ENCODE assay signal across 21 mouse cellular contexts in genomic region chr14:12541733-12542132, GRCm38 (mm10).
DNase-seq lines count a peak whose midpoint lies in the region; ATAC-seq and TF ChIP-seq lines count a peak whose summit lies in the region.
"Had no signal": no experiment of that assay in that cellular context is flagged by ENCODE, and none has a peak within 500 bp of the region (broad histone marks: within the 10 kb centered on the region; RNA-seq: fewer than 3 reads in every experiment).

No protein-coding gene starts in this region.

- peak; percentile 36; the same call in 1 of the 2 replicates for ATAC-seq in forebrain, embryonic 12.5 days (ENCODE audit: low FRiP score)
- no peak; the same call in 1 of the 2 replicates for ATAC-seq in forebrain, embryonic 13.5 days
- 0 out of 2 replicates have a peak, but pooled peaks have one; percentile 59 for ATAC-seq in hindbrain, postnatal 0 days
- no peak for ATAC-seq in hindbrain, embryonic 13.5 days (ENCODE audit: low FRiP score)

- H3K9ac ChIP-seq in forebrain, embryonic 12.5 days = no peak overlapping the region
- no peak overlapping the region for H3K9ac ChIP-seq in forebrain, embryonic 13.5 days
- H3K9ac ChIP-seq in hindbrain, postnatal 0 days (replicated peaks; ENCODE audit: low read length) = no peak overlapping the region
- H3K9ac ChIP-seq in hindbrain, embryonic 13.5 days = no peak overlapping the region
- H3K9ac ChIP-seq: limb, embryonic 15.5 days; liver, embryonic 14.5 days; lung, embryonic 15.5 days had no signal

- H3K4me1 ChIP-seq in forebrain, embryonic 12.5 days = 0 out of 2 replicates have a peak, but pooled peaks cover 3% of the 10 kb centered on the region
- H3K4me1 ChIP-seq in forebrain, embryonic 13.5 days = no peaks in the 10 kb centered on the region
- H3K4me1 ChIP-seq in hindbrain, postnatal 0 days (ENCODE audit: insufficient read depth, low read length) = no peaks in the 10 kb centered on the region
- no peaks in the 10 kb centered on the region for H3K4me1 ChIP-seq in hindbrain, embryonic 13.5 days (replicated peaks)
- H3K4me1 ChIP-seq: limb, embryonic 15.5 days; lung, embryonic 15.5 days had no signal

- 42% methylated on average over 2 of the region's 2 CpGs for WGBS in forebrain, embryonic 12.5 days
- WGBS in forebrain, embryonic 13.5 days = 46% methylated on average over 2 of the region's 2 CpGs
- 41% methylated on average over 2 of the region's 2 CpGs for WGBS in hindbrain, postnatal 0 days
- 43% methylated on average over 2 of the region's 2 CpGs for WGBS in hindbrain, embryonic 13.5 days

- no peak overlapping the region for H3K27ac ChIP-seq in forebrain, embryonic 12.5 days
- H3K27ac ChIP-seq in forebrain, embryonic 13.5 days = no peak overlapping the region
- no peak overlapping the region for H3K27ac ChIP-seq in hindbrain, postnatal 0 days
- H3K27ac ChIP-seq in hindbrain, embryonic 13.5 days = no peak overlapping the region
- H3K27ac ChIP-seq: limb, embryonic 15.5 days; liver, embryonic 14.5 days; lung, embryonic 15.5 days had no signal

- H3K4me3 ChIP-seq in forebrain, embryonic 12.5 days (replicated peaks) = no peak overlapping the region
- H3K4me3 ChIP-seq in forebrain, embryonic 13.5 days = no peak overlapping the region
- H3K4me3 ChIP-seq in hindbrain, postnatal 0 days (ENCODE audit: low read length) = no peak overlapping the region
- H3K4me3 ChIP-seq in hindbrain, embryonic 13.5 days = no peak overlapping the region
- H3K4me3 ChIP-seq: limb, embryonic 15.5 days; lung, embryonic 15.5 days; myocyte had no signal

- no peaks in the 10 kb centered on the region for H3K9me3 ChIP-seq in forebrain, embryonic 12.5 days
- H3K9me3 ChIP-seq in forebrain, embryonic 13.5 days (replicated peaks) = no peaks in the 10 kb centered on the region
- H3K9me3 ChIP-seq in hindbrain, postnatal 0 days (ENCODE audit: low read length) = no peaks in the 10 kb centered on the region
- no peaks in the 10 kb centered on the region for H3K9me3 ChIP-seq in hindbrain, embryonic 13.5 days
- H3K9me3 ChIP-seq: limb, embryonic 15.5 days; lung, embryonic 15.5 days had no signal

- TF ChIP-seq CTCF in hindbrain, postnatal 0 days (IDR thresholded peaks at IDR 0.05; ENCODE audit: low read depth) = no peak

- peaks cover 5% of the 10 kb centered on the region for H3K36me3 ChIP-seq in forebrain, embryonic 12.5 days (replicated peaks)
- peaks cover 26% of the 10 kb centered on the region for H3K36me3 ChIP-seq in forebrain, embryonic 13.5 days (ENCODE audit: poor library complexity, severe bottlenecking)
- peaks cover 9% of the 10 kb centered on the region; the same call in 1 of the 2 replicates for H3K36me3 ChIP-seq in hindbrain, postnatal 0 days (ENCODE audit: insufficient read depth, low read length)
- H3K36me3 ChIP-seq in hindbrain, embryonic 13.5 days = peaks cover 35% of the 10 kb centered on the region
- H3K36me3 ChIP-seq: limb, embryonic 15.5 days; lung, embryonic 15.5 days had no signal

- H3K4me2 ChIP-seq in forebrain, embryonic 12.5 days = no peak overlapping the region
- H3K4me2 ChIP-seq in forebrain, embryonic 13.5 days = no peak overlapping the region
- no peak overlapping the region for H3K4me2 ChIP-seq in hindbrain, postnatal 0 days (ENCODE audit: low read depth, low read length)
- no peak overlapping the region for H3K4me2 ChIP-seq in hindbrain, embryonic 13.5 days
- H3K4me2 ChIP-seq: heart, embryonic 11.5 days; limb, embryonic 15.5 days; lung, embryonic 15.5 days had no signal

- no peaks in the 10 kb centered on the region for H3K27me3 ChIP-seq in forebrain, embryonic 12.5 days
- no peaks in the 10 kb centered on the region for H3K27me3 ChIP-seq in forebrain, embryonic 13.5 days
- H3K27me3 ChIP-seq in hindbrain, postnatal 0 days (ENCODE audit: insufficient read depth, low read length) = no peaks in the 10 kb centered on the region
- H3K27me3 ChIP-seq in hindbrain, embryonic 13.5 days = no peaks in the 10 kb centered on the region
- H3K27me3 ChIP-seq: limb, embryonic 15.5 days; lung, embryonic 15.5 days had no signal

- peak; percentile 36 for DNase-seq in hindbrain, postnatal 0 days (ENCODE audit: low spot score)
- DNase-seq in embryo, embryonic 11 days = peak; percentile 36
- peak; percentile 16 for DNase-seq in retina, postnatal 1 day
- no peak for DNase-seq in cerebellum, adult 18-20 months
- DNase-seq: adrenal gland, postnatal 25 days; cerebellum, postnatal 10 days; gastrocnemius, postnatal 10 days; kidney, adult 8-10 months; kidney, postnatal 10 days; left cerebral cortex, postnatal 4 days; lung, postnatal 4 days; thymus, adult 18-20 months; thymus, postnatal 36 days had no signal

Comparison
In these comparisons a context has a peak if more than half of its experiments do, and no peak if none do; other contexts are left out.
1. ATAC-seq: peak in forebrain, embryonic 12.5 days (single experiment) and hindbrain, postnatal 0 days (single experiment); none in forebrain, embryonic 13.5 days (single experiment) and hindbrain, embryonic 13.5 days (single experiment).
2. DNase-seq: peak in hindbrain, postnatal 0 days (single experiment), embryo, embryonic 11 days (single experiment) and retina, postnatal 1 day (single experiment); none in cerebellum, adult 18-20 months (0 of 2).